Mouse (Mus musculus) hindbrain, postnatal 0 days (tissue): ENCODE measurements at regions not wholly inside any gene's neighbourhood (a gene's known extent, or its start where the extent isn't known, plus 50 kb on each side); places are given as distances from the start of the nearest gene placed in this dataset.
A peak's percentile ranks its signal among the peaks of the same experiment; 100 is the strongest.

ENCODE experiments used
- ATAC-seq: fragments of 200-750 bp; cut with Nextera tagmentation; 2 replicates; pipeline ENCODE4 v1.8.0; 2017; ENCODE audit warnings: mild to moderate bottlenecking, moderate TSS enrichment, moderate library complexity
- DNase-seq: peaks from one replicate; pipeline ENCODE4 v3.0.0-alpha.2; 2015; ENCODE audit warnings: low spot score
- H3K27ac ChIP-seq: fragments of 300-500 bp; sonication (generic); 2 replicates; pipeline ENCODE4 v1.5.1; 2014; ENCODE audit warnings: mild to moderate bottlenecking
- H3K27me3 ChIP-seq: fragments of 300-500 bp; sonication (generic); 2 replicates; pipeline ENCODE4 v1.6.1; 2014; ENCODE audit warnings: low read length, mixed read lengths; ENCODE audit not compliant: insufficient read depth
- H3K36me3 ChIP-seq: fragments of 300-500 bp; sonication (generic); 2 replicates; pipeline ENCODE4 v1.6.1; 2014; ENCODE audit warnings: low read length, mixed read lengths; ENCODE audit not compliant: insufficient read depth
- H3K4me1 ChIP-seq: fragments of 300-500 bp; sonication (generic); 2 replicates; pipeline ENCODE4 v1.6.1; 2014; ENCODE audit warnings: antibody characterized with exemption, low read length, mixed read lengths; ENCODE audit not compliant: insufficient read depth
- H3K4me2 ChIP-seq: fragments of 300-500 bp; sonication (generic); 2 replicates; pipeline ENCODE4 v1.6.1; 2014; ENCODE audit warnings: low read depth, mild to moderate bottlenecking, low read length, moderate library complexity, mixed read lengths
- H3K4me3 ChIP-seq: fragments of 300-500 bp; sonication (generic); 2 replicates; pipeline ENCODE4 v1.5.1; 2014; ENCODE audit warnings: low read length
- H3K9ac ChIP-seq: fragments of 300-500 bp; sonication (generic); replicated peaks from 2 replicates; pipeline ENCODE4 v1.6.1; 2014; ENCODE audit warnings: mild to moderate bottlenecking, low read length, moderate library complexity, mixed read lengths
- H3K9me3 ChIP-seq: fragments of 300-500 bp; sonication (generic); 2 replicates; pipeline ENCODE4 v1.6.1; 2016; ENCODE audit warnings: low read length, mixed read lengths
- CTCF ChIP-seq: IDR thresholded peaks from 2 replicates; pipeline ENCODE4 v1.5.1; 2016; ENCODE audit warnings: antibody characterized with exemption, control low read depth, low read depth
- WGBS: fragments of 180-500 bp; shearing (Covaris S2); extraction: QIAGEN DNeasy Blood & Tissue Kit; methylation state at CpG from one replicate; pipeline ENCODE4 v1.1.7; 2014; 5-methylcytosine and 5-hydroxymethylcytosine counted together

DNA sequence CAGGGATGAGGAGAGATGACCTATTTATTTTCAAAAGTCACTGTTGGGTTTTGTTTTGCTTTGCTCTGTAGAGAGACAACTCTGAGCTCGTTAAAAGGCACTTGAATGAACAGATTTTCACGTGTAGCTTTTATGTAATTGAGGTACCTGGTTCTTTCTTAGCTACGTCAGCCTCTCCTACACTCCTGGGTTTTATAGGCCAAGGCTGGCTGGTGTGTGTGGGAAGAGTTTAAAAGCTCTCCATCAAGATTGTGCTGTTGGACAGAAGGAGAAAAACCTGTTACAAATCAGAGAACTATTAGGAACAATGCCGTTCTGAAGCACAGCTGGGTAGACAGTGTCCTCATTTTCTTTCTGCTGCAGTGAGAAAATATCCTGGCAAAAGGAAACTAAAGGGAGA, 138.1 kb upstream of the St8sia2 start:
- DNase-seq (no peak), ATAC-seq (no peak)
- H3K27me3 ChIP-seq = no peaks in the 10 kb centered on the region
- H3K9ac ChIP-seq = no peak overlapping the region
- no peak for TF ChIP-seq CTCF
- no peak overlapping the region for H3K4me2 ChIP-seq
- H3K9me3 ChIP-seq = no peaks in the 10 kb centered on the region
- H3K36me3 ChIP-seq = no peaks in the 10 kb centered on the region
- H3K27ac ChIP-seq = no peak overlapping the region
- H3K4me1 ChIP-seq = no peaks in the 10 kb centered on the region
- no peak overlapping the region for H3K4me3 ChIP-seq
- WGBS = 65% methylated on average over 4 of the region's 4 CpGs

GRCm38 (mm10) chr7:74143236-74143635, 129.7 kb upstream of the St8sia2 start:
- no peaks in the 10 kb centered on the region for H3K4me1 ChIP-seq
- no peak overlapping the region for H3K4me2 ChIP-seq

GRCm38 (mm10) chr7:74138169-74138568, 124.7 kb upstream of the St8sia2 start:
- 54% methylated on average over 6 of the region's 6 CpGs for WGBS
- Histone ChIP-seq H3K4me2 (no peak overlapping the region), H3K9ac (no peak overlapping the region), H3K4me1 (no peaks in the 10 kb centered on the region), H3K4me3 (no peak overlapping the region), H3K27ac (no peak overlapping the region), H3K27me3 (no peaks in the 10 kb centered on the region), H3K9me3 (no peaks in the 10 kb centered on the region), H3K36me3 (no peaks in the 10 kb centered on the region)
- peak; percentile 2 for DNase-seq
- TF ChIP-seq CTCF = no peak
- ATAC-seq = no peak

More at GRCm38 (mm10) chr7:74143236-74143635, 129.7 kb upstream of the St8sia2 start:
- Histone ChIP-seq H3K27me3 (no peaks in the 10 kb centered on the region), H3K9me3 (no peaks in the 10 kb centered on the region), H3K9ac (no peak overlapping the region), H3K36me3 (no peaks in the 10 kb centered on the region), H3K27ac (no peak overlapping the region), H3K4me3 (no peak overlapping the region)
- DNase-seq (no peak), ATAC-seq (no peak)
- WGBS = 82% methylated on average over 3 of the region's 3 CpGs
- TF ChIP-seq CTCF = no peak

DNA sequence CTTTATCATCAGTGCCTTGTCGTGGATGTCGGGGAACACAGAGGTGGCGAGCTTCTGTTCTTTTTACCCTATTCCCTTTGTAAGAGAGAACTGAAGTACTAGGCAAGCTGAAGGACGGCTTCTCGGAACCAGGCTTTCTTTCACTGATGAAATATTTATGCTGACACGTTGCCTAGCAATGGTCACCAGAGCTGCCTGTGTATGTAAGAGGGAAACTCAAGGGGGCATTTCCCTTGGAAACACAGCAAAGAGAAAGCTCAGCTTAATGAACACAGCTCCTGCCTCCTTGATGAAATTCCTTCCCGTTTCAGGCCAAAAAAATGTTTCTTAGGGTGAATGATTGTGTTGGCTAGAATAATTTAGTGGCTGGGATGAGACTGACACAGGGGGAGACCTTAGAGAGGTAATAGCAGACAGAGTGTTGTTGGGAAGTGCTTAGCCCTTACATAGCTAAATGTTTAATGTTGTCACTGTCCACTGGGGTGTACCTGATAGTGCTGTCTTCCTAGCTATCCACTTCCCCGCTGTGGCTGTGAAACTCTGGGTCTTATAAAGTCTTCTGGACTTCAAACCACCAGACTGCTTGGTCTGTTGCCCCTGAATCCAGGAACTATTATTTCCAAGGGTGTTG, 116.8 kb upstream of the St8sia2 start:
- Histone ChIP-seq H3K9ac (no peak overlapping the region), H3K27ac (0 out of 2 replicates have a peak overlapping the region, but pooled peaks have one; percentile 23), H3K4me2 (no peak overlapping the region), H3K4me3 (no peak overlapping the region), H3K36me3 (no peaks in the 10 kb centered on the region), H3K27me3 (no peaks in the 10 kb centered on the region), H3K9me3 (no peaks in the 10 kb centered on the region), H3K4me1 (0 out of 2 replicates have a peak, but pooled peaks cover 3% of the 10 kb centered on the region)
- DNase-seq (peak; percentile 77), ATAC-seq (peak; percentile 83)
- TF ChIP-seq CTCF = 0 out of 2 replicates have a peak, but pooled peaks have one; percentile 16
- WGBS = 13% methylated on average over 8 of the region's 8 CpGs

DNA sequence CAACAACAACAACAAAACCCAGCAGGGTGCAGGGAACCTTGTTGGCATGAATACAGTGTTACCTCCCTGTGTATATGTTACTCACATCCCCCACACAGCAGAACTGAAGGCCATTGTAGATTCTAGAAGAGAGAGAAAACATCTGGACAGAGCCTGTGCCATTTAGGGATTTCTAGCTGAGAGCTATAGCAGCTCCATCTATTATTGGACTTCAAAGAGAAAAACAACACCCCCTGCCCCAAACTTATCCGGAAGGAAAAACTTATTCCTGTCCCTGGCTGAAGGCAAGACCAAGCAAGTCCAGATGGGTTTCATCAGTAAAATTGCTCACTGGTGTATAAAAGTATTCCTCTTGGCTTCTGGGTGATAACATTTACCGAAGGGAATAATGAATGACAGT, 98.6 kb upstream of the St8sia2 start:
- H3K27me3 ChIP-seq = no peaks in the 10 kb centered on the region
- 85% methylated on average over 2 of the region's 2 CpGs for WGBS
- ATAC-seq = no peak
- no peak for DNase-seq
- no peaks in the 10 kb centered on the region for H3K4me1 ChIP-seq
- no peak overlapping the region for H3K4me3 ChIP-seq
- H3K27ac ChIP-seq = no peak overlapping the region
- no peak overlapping the region for H3K9ac ChIP-seq
- H3K9me3 ChIP-seq = no peaks in the 10 kb centered on the region
- TF ChIP-seq CTCF = no peak
- no peaks in the 10 kb centered on the region for H3K36me3 ChIP-seq
- no peak overlapping the region for H3K4me2 ChIP-seq

DNA sequence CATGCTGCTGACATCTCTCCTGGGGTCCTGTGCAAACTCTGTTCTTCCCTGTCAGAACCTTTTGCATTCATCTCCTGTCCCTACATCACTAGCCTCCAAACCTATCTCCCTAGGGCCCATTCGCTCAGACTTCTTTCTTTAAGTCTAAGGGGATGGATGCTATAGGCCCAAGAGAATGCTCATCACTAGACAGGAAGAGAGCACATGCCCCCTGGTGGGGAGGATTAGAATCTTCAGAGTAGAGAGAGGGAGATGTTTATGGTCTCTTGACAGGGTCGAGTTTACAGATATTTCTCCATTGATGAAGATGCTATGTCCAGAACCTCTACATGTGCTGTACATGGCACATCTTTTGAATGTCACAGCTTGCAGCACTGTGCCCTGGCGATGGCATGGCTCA, 94.9 kb upstream of the St8sia2 start:
- H3K4me1 ChIP-seq = no peaks in the 10 kb centered on the region
- H3K9me3 ChIP-seq = no peaks in the 10 kb centered on the region
- WGBS = 61% methylated on average over 3 of the region's 3 CpGs
- no peak for ATAC-seq
- no peaks in the 10 kb centered on the region for H3K36me3 ChIP-seq
- no peak overlapping the region for H3K27ac ChIP-seq
- H3K27me3 ChIP-seq = no peaks in the 10 kb centered on the region
- TF ChIP-seq CTCF = peak; percentile 63
- DNase-seq = peak; percentile 56
- no peak overlapping the region for H3K4me3 ChIP-seq
- no peak overlapping the region for H3K4me2 ChIP-seq
- no peak overlapping the region for H3K9ac ChIP-seq

DNA sequence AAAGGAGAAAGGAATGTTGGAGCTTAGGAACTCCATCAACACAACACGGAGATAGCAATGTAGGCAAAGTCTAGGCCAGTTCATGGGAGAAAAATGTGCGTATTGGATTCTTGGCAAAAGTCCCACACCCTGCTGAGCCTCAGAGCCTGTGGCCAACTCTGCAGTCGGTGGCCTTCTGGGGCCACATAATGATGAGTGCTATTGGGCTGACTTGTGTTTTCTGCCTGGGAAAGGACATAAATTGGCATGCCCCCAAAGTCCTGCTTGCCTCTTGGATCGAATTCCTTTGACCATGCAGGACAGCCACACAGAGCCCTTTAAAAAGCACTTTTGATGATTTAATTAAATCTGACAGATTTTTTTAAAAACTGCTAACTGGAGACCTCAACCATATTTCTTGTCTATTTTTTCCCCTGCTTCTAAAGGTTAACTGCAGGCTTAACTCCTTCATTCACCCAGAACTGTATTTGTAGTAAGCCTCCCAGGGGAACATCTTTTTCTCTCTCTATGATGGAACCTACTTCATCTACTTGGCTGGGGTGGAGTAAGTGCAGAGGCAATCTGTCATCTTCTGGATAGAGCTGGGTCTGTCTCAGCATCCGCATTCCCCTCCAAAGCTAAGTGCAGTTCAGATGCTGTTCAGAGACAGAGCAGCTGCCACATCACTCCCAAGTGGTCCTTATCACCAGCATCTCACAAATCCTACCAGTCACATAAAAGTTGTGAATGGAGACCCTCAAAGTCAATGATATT, 93.9 kb upstream of the St8sia2 start:
- TF ChIP-seq CTCF = no peak
- Histone ChIP-seq H3K9me3 (no peaks in the 10 kb centered on the region), H3K4me3 (no peak overlapping the region), H3K27me3 (no peaks in the 10 kb centered on the region), H3K4me1 (no peaks in the 10 kb centered on the region), H3K36me3 (no peaks in the 10 kb centered on the region), H3K4me2 (no peak overlapping the region), H3K27ac (no peak overlapping the region), H3K9ac (no peak overlapping the region)
- 22% methylated on average over 5 of the region's 5 CpGs for WGBS
- ATAC-seq (peak; percentile 85), DNase-seq (peak; percentile 85)
